18 mouse cellular contexts compared by ENCODE assay signal in the genomic region with DNA sequence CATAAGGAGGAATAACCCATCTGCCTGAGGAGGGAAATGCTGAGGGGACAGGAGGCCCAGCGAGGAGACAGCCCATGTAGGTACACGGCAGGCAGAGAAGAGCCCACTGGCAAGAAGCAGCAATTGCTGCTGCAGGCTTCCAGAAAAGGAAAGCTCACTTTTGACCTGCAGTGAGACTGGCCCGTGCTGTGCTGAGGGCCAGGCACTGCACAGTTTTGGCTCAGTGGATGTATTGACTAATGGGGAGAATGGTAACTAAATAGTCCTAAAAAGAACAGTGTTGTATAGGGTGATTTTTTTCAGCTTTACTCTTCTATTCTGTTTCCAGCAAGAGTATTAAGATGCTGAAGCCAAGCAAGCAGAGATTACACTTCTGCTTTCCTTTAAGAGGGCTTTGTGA.
"Had no signal": no experiment of that assay in that cellular context is flagged by ENCODE, and none has a peak within 500 bp of the region (broad histone marks: within the 10 kb centered on the region; RNA-seq: fewer than 3 reads in every experiment).

No protein-coding gene starts in this region.

- H3K9ac ChIP-seq: lung, embryonic 14.5 days; midbrain, embryonic 13.5 days; neural tube, embryonic 13.5 days; neural tube, embryonic 15.5 days had no signal

- H3K9me3 ChIP-seq: midbrain, embryonic 10.5 days; midbrain, embryonic 13.5 days; neural tube, embryonic 13.5 days; neural tube, embryonic 15.5 days had no signal

- H3K4me1 ChIP-seq: midbrain, embryonic 13.5 days; neural tube, embryonic 13.5 days; neural tube, embryonic 15.5 days had no signal

- H3K27me3 ChIP-seq: midbrain, embryonic 13.5 days; neural tube, embryonic 13.5 days; neural tube, embryonic 15.5 days had no signal

- H3K27ac ChIP-seq: midbrain, embryonic 10.5 days; midbrain, embryonic 13.5 days; neural tube, embryonic 13.5 days; neural tube, embryonic 15.5 days had no signal

- H3K4me2 ChIP-seq: lung, embryonic 14.5 days; midbrain, embryonic 13.5 days; neural tube, embryonic 13.5 days; neural tube, embryonic 15.5 days had no signal

- H3K4me3 ChIP-seq: midbrain, embryonic 10.5 days; midbrain, embryonic 13.5 days; myocyte; neural tube, embryonic 13.5 days; neural tube, embryonic 15.5 days had no signal

- ATAC-seq: midbrain, embryonic 13.5 days; midbrain, embryonic 16.5 days had no signal

- DNase-seq: lung, adult 18-20 months; lung, embryonic 14.5 days; lung, postnatal 10 days; lung, postnatal 4 days; retina, postnatal 1 day; right cerebral cortex, adult 18-20 months; right cerebral cortex, postnatal 25 days; right cerebral cortex, postnatal 4 days; spleen, adult 18-20 months; thymus, adult 18-20 months; thymus, postnatal 14 days; thymus, postnatal 36 days had no signal
